Mouse (Mus musculus) embryonic fibroblast, embryonic 13.5 days (primary cell): Measurements from ENCODE around the gene Adam22.

Source experiments
- CTCF ChIP-seq: IDR thresholded peaks from 2 replicates; pipeline ENCODE4 v1.5.1; 2011; ENCODE audit warnings: mild to moderate bottlenecking, control low read depth, low read length, moderate library complexity, borderline replicate concordance; ENCODE audit not compliant: insufficient read depth
- POLR2A ChIP-seq: IDR thresholded peaks from 2 replicates; pipeline ENCODE4 v1.6.1; 2011; ENCODE audit warnings: low read depth, mild to moderate bottlenecking, control low read depth, low read length, moderate library complexity

DNA sequence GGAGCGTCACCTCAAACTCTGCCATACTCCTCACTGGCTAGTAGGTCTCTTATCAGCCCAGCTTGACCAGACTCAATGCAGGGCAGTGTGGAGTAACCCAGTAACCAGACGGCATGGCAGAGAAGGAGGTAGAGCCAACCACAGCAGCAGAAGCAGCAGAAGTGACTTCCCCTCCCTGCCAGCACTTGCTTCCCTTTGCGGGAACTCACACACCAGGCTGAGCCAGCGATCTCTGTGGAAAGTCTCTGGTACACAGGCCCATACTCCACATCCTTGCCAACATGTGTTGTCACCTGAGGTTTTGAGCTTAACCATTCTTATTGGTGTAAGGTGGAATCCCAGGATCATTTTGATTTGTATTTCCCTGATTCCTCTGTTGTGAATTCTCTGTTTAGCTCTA is 111.5 kb downstream of the Adam22 start:
- TF ChIP-seq CTCF (no peak), POLR2A (no peak)
